Mouse (Mus musculus) CH12.LX (cell line): ENCODE results near the gene Smox. TPM values are rescaled to one million over a fixed set of nuclear protein-coding genes. Genes with fewer than 3 reads are reported as not detected.
"Not testable (repeated sequence)": the region's sequence is repeated elsewhere in the genome, so short reads cannot be mapped to it uniquely, and the experiment has no call there.

Experiments used
- DNase-seq: peaks from one replicate; pipeline ENCODE4 v3.0.0-alpha.2; 2013; ENCODE audit errors: extremely low read depth
- H3K27ac ChIP-seq: 2 replicates; pipeline ENCODE4 v1.5.1; 2012; ENCODE audit warnings: low read depth, mild to moderate bottlenecking, control low read depth, moderate library complexity; ENCODE audit not compliant: insufficient read depth
- H3K27me3 ChIP-seq: replicated peaks from 2 replicates; pipeline ENCODE3; 2012; ENCODE audit warnings: inconsistent platforms
- H3K36me3 ChIP-seq, 2 experiments: replicated peaks in 1 of 2; 2 replicates each; pipeline versions ENCODE3 to v1.6.1; 2012; ENCODE audit warnings: inconsistent platforms in 1 of 2, low read length in 1 of 2, mild to moderate bottlenecking in 1 of 2, mixed read lengths in 1 of 2, moderate library complexity in 1 of 2; ENCODE audit not compliant: control insufficient read depth in 1 of 2, insufficient read depth in 1 of 2
- H3K4me1 ChIP-seq, 2 experiments: 2 replicates each; pipeline ENCODE4 v1.6.1; 2012; ENCODE audit warnings: inconsistent platforms in 1 of 2, moderate library complexity in 1 of 2; ENCODE audit not compliant: insufficient read depth in 2 of 2, control insufficient read depth in 1 of 2
- H3K4me2 ChIP-seq: 2 replicates; pipeline ENCODE4 v1.6.1; 2012; ENCODE audit warnings: low read depth, mild to moderate bottlenecking, control low read depth; ENCODE audit not compliant: poor library complexity, insufficient read depth, severe bottlenecking
- H3K4me3 ChIP-seq, 3 experiments: fragments of 150-350 bp in 1 of 3; sonication (generic) in 1 of 3; replicated peaks in 1 of 3; 2 replicates each; pipeline versions ENCODE3 to v1.5.1; 2011 to 2012; ENCODE audit warnings: low read depth in 2 of 3, low read length in 2 of 3, mild to moderate bottlenecking in 2 of 3, moderate library complexity in 2 of 3, control low read depth in 1 of 3, improper control_type of control experiment in 1 of 3, inconsistent platforms in 1 of 3, mixed read lengths in 1 of 3; ENCODE audit not compliant: poor library complexity in 1 of 3
- H3K79me2 ChIP-seq: replicated peaks from 2 replicates; pipeline ENCODE4 v1.6.1; 2012; ENCODE audit warnings: mild to moderate bottlenecking, moderate library complexity; ENCODE audit not compliant: control insufficient read depth, poor library complexity, insufficient read depth, severe bottlenecking; ENCODE audit errors: extremely low read depth
- H3K9ac ChIP-seq: 2 replicates; pipeline ENCODE4 v1.6.1; 2012; ENCODE audit warnings: low read depth, mild to moderate bottlenecking, control low read depth, moderate library complexity; ENCODE audit not compliant: insufficient read depth
- H3K9me3 ChIP-seq: replicated peaks from 2 replicates; pipeline ENCODE3; 2012; ENCODE audit warnings: low read length, inconsistent platforms, mixed read lengths
- CTCF ChIP-seq, 2 experiments: IDR thresholded peaks in 1 of 2; conservative IDR thresholded peaks in 1 of 2; 2 replicates each; pipeline ENCODE4 v1.5.1; 2011 to 2012; ENCODE audit warnings: low read depth in 2 of 2, low read length in 2 of 2, improper control_type of control experiment in 1 of 2, inconsistent platforms in 1 of 2, mild to moderate bottlenecking in 1 of 2, moderate library complexity in 1 of 2
- ELF1 ChIP-seq: IDR thresholded peaks from 2 replicates; pipeline ENCODE4 v1.6.1; 2014; ENCODE audit warnings: low read depth, mild to moderate bottlenecking, inconsistent platforms, low read length, improper control_type of control experiment
- JUN ChIP-seq: IDR thresholded peaks from 2 replicates; pipeline ENCODE4 v1.6.1; 2011; ENCODE audit warnings: low read depth, mild to moderate bottlenecking, low read length, improper control_type of control experiment, moderate library complexity; ENCODE audit not compliant: insufficient read depth
- JUND ChIP-seq: conservative IDR thresholded peaks from 2 replicates; pipeline ENCODE4 v1.6.1; 2011; ENCODE audit warnings: low read depth, low read length, improper control_type of control experiment
- MAFK ChIP-seq: IDR thresholded peaks from 2 replicates; pipeline ENCODE4 v1.6.1; 2011; ENCODE audit warnings: low read length, improper control_type of control experiment; ENCODE audit not compliant: insufficient replicate concordance
- MAX ChIP-seq: IDR thresholded peaks from 2 replicates; pipeline ENCODE4 v1.6.1; 2011; ENCODE audit warnings: low read length, improper control_type of control experiment
- NELFE ChIP-seq: IDR thresholded peaks from 2 replicates; pipeline ENCODE4 v1.6.1; 2011; ENCODE audit warnings: low read depth, low read length, improper control_type of control experiment
- TBP ChIP-seq: conservative IDR thresholded peaks from 2 replicates; pipeline ENCODE4 v1.6.1; 2011; ENCODE audit warnings: low read depth, low read length, improper control_type of control experiment
- UBTF ChIP-seq: IDR thresholded peaks from 2 replicates; pipeline ENCODE4 v1.6.1; 2012; ENCODE audit warnings: low read depth, mild to moderate bottlenecking, inconsistent platforms, low read length, improper control_type of control experiment, moderate library complexity
- ZKSCAN1 ChIP-seq: IDR thresholded peaks from 2 replicates; pipeline ENCODE4 v1.6.1; 2012; ENCODE audit warnings: low read depth, inconsistent platforms, low read length, improper control_type of control experiment, borderline replicate concordance
- ZMIZ1 ChIP-seq: IDR thresholded peaks from 2 replicates; pipeline ENCODE4 v1.6.1; 2012; ENCODE audit warnings: low read depth, mild to moderate bottlenecking, inconsistent platforms, low read length, improper control_type of control experiment
- dilution Hi-C: fragments of 300-500 bp; cut with MboI; formaldehyde crosslinking; loops from 2 replicates; pipeline ENCODE4 v1.14.3; 2020; ENCODE audit warnings: low sequenced_read_pairs; ENCODE audit not compliant: extremely low pct_unique_long_range_greater_than_20kb, extremely low pct_ligation_motif_present
- in situ Hi-C: fragments of 300-500 bp; cut with MboI; formaldehyde crosslinking; loops from 3 replicates; pipeline ENCODE4 v1.14.3; 2019; ENCODE audit warnings: low sequenced_read_pairs, low pct_ligation_motif_present, low pct_unique_long_range_greater_than_20kb, mixed read lengths
- polyA plus RNA-seq: library from polyadenylated mRNA; unstranded; fragments of >175 nt; gene quantifications from 2 replicates; pipeline ENCODE4 v1.2.1, GENCODE M21; 2012; ENCODE audit warnings: low read depth; ENCODE audit not compliant: insufficient read length
- total RNA-seq, 2 experiments: library from RNA; depleted of rRNA; stranded (reverse); fragments of 300-350 nt in 1 of 2; fragments of >200 nt in 1 of 2; gene quantifications; 2 replicates each; pipeline ENCODE4 v1.2.3; 2012 to 2014

The Smox gene
- total and polyA plus RNA-seq, 3 experiments: 3.3 to 7.6 (median 4.4) TPM

- in situ Hi-C loops: no loop called here
- Histone ChIP-seq H3K4me3 (no peak overlapping the region), H3K9me3 (no peaks in the 10 kb centered on the region)
These were observed 21.4 kb upstream of the Smox start for GRCm38 (mm10) chr2:131469916-131470315.

GRCm38 (mm10) chr2:131473749-131474148, 17.5 kb upstream of the Smox start:
- Histone ChIP-seq H3K27me3 (peaks cover 5% of the 10 kb centered on the region), H3K4me1 (no peaks in the 10 kb centered on the region), H3K9ac (no peak overlapping the region), H3K4me2 (no peak overlapping the region), H3K36me3 (no peaks in the 10 kb centered on the region), H3K27ac (no peak overlapping the region), H3K9me3 (peaks cover 2% of the 10 kb centered on the region), H3K79me2 (no peaks in the 10 kb centered on the region), H3K4me3 (no peak overlapping the region)
- no peak for DNase-seq
- dilution Hi-C loops: no loop called here
- TF ChIP-seq MAX (no peak), CTCF (conservative IDR thresholded peaks at IDR 0.05 in 1 of 2, IDR thresholded peaks at IDR 0.05 in 1 of 2; ENCODE audit: low read depth in 2 of 2, low read length in 2 of 2) (no peak), UBTF (no peak), TBP (no peak), ZMIZ1 (no peak), ZKSCAN1 (no peak)
- in situ Hi-C loops: no loop called here

More at GRCm38 (mm10) chr2:131469916-131470315, 21.4 kb upstream of the Smox start:
- Histone ChIP-seq H3K79me2 (no peaks in the 10 kb centered on the region), H3K4me1 (no peaks in the 10 kb centered on the region), H3K27me3 (peaks cover 1% of the 10 kb centered on the region), H3K9ac (no peak overlapping the region), H3K36me3 (no peaks in the 10 kb centered on the region), H3K27ac (no peak overlapping the region), H3K4me2 (no peak overlapping the region)
- dilution Hi-C loops: no loop called here
- no peak for DNase-seq
- TF ChIP-seq JUN (no peak), ZKSCAN1 (no peak), ELF1 (no peak), MAFK (no peak), NELFE (no peak), JUND (no peak)
- TF ChIP-seq, all 38 proteins: peak for 0

DNA sequence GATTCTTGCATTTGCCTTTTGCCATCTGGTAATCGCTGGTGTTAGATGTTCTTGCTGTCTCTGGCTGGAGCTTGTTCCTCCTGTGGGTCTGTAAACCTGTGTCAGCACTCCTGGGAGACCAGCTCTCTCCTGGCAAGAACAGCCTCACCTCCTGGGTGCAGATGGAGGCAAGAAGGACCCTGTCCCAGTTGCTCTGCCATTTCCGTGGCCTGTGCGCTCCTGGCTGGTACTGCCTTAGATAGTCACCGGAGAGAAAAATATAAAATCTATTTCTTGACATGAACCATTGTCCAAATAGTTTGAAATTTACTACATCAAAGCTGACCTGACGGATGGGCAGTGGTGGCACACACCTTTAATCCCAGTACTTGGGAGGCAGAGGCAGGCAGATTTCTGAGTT, 14.2 kb upstream of the Smox start:
- not testable (repeated sequence) for H3K9me3 ChIP-seq

More for the DNA sequence above, 14.2 kb upstream of the Smox start:
- H3K4me1 ChIP-seq, H3K79me2 ChIP-seq, in situ Hi-C loops, DNase-seq, H3K36me3 ChIP-seq, H3K4me3 ChIP-seq, H3K27ac ChIP-seq, H3K27me3 ChIP-seq, H3K9ac ChIP-seq, H3K4me2 ChIP-seq, dilution Hi-C loops: not testable (repeated sequence)
